Mouse (Mus musculus): ENCODE results near the gene Skint3. TPM values are rescaled to one million over a fixed set of nuclear protein-coding genes. Genes with fewer than 3 reads are reported as not detected.
"Not testable (repeated sequence)": the region's sequence is repeated elsewhere in the genome, so short reads cannot be mapped to it uniquely, and the experiment has no call there.

Skint3 gene
- not detected for total RNA-seq (2021)

DNA sequence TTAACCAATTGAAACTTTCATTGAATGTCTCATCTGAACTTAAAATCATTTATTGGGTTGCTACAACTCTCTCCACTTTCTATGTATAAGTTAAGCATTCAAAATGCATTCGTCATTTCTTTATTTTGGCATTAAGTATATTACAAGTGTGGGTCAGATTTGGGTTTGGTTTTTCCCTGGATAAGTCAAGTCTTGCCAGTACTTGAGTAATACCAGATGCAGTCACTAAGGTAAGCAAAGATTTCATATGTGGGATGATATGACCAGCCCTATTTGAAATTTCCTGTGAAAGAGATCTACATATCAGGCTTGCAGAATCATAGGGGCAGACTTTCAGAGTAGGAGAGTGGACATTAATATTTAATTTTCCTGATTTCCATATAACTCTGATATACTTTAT lies at the start of gene Skint3:
Skint3 (plus strand) TSS at position 301 of the 400 bp plus-strand sequence.
- intact Hi-C loops (cut with DNase I) = no loop called here
- DNase-seq (ENCODE audit: low spot score in 2 of 2) = no peak

DNA sequence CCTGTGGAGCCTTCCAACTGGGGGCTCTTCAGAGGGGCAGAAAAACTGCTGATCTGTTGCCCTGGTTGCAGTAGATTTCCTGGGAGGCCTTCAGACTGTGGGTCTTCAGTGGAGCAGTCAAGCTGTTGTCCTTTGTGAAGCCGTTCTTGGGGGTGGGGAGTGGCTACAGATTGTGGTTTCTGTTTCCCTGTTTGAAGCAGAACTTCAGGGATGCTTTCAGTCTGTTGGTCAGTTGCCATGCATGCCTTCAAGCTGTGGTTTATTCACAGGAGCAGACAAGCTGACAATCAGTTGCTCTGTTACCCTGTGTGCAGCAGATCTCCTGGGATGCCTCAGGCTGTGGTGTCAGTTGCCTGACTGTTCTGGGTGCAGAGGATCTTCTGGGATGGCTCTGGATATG lies 11.4 kb downstream of the Skint3 start:
- DNase-seq (ENCODE audit: low spot score in 2 of 2) = no peak
- intact Hi-C loops (cut with DNase I) = no loop called here

DNA sequence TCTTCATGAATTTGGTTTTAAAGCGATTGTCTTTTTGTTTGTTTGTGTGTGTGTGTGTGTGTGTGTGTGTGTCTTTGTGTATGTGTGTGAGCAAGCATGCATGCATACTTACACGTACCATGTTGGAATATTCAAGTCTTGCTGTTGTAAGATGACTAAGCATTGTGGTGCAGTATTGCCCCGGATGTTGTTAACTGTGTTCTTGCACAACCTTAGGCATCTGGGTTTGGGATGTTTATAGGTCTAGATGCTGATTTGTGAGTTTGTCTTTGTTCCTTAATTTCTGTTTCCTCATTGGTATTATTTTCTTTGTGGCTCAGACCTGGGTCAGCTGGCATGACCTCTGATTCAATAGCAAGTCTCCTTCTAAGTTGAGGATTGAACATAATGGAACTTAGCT lies 11.9 kb downstream of the Skint3 start:
- intact Hi-C loops (cut with DNase I) = no loop called here
- no peak for DNase-seq (ENCODE audit: low spot score in 2 of 2)

DNA sequence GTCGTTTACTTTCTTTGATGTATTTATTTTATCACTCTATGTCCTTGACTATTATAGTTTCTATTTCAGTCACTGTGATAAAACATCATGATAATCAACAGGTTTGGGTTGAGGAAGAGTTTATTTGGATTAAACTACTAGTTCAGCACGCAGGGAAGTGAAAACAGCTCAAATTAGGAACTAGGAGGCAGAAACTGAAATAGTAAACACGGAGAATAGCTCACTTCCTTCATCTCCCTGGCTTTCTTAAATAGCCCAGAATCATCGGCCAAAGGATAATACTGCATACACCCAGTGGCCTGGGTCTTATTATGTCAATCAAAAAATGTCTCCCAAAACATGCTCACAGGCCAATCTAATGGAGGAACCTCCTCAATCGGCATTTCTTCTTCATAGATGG lies 24.0 kb downstream of the Skint3 start:
- no peak for DNase-seq (ENCODE audit: low spot score in 2 of 2)
- intact Hi-C loops (cut with DNase I) = no loop called here

DNA sequence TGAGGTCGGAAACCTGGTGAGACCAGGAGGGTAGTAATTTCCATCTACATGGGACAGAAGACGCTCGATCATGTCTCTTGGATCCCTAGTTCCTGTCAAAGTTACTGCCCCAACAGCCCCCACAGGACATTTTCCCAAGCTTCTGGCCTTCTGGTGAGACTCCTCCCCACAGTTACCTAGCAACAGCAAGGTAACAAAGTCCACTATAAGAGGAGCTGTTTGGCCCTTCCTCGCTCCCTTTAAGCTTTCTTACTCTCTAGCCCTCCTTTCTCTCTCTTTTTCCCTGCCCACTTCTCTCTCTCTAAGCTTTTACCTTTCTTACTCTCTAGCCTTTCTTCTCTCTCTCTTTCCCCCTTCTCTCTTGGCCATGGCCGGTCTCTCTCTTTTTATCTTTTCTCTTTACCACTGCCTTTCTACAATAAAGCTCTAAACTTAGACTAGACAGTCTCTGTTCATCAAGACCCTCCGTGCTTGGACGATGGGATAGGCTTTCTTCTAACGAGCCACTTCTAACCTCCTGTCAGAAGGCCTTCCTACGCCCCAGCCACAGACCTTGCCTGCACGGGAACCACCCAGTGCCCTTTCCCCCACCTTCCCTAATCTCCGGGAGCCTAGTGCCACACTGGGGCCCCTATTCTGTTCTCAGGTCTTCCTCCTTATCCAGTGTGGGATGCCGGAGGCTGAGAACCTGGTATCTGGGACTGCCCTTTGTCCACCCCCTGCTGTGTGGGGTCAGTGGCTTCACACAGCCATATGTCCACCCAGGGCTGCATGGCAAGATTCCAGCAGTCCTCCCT lies 55.3 kb downstream of the Skint3 start:
- DNase-seq (ENCODE audit: low spot score in 2 of 2) = no peak
- intact Hi-C loops (cut with DNase I) = no loop called here

DNA sequence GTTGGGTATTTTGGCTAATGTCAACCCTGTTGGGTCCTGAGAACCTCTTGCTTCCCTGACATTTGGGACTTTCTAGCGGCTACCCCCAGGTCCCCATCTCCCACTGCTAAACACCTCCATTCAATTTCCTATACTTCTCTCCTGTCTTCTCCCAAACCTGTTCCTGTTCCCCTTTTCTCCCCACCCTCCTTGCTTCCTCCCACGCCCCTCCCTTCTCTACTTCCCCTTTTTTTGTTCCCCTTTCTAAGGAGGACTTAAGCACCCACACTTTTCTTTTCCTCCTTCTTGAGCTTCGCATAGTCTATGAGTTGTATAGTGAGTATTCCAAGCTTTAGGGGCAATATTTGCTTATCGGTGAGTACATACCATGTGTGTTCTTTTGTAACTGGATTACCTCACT lies 56.4 kb downstream of the Skint3 start:
- no peak for DNase-seq (ENCODE audit: low spot score in 2 of 2)
- intact Hi-C loops (cut with DNase I) = no loop called here

DNA sequence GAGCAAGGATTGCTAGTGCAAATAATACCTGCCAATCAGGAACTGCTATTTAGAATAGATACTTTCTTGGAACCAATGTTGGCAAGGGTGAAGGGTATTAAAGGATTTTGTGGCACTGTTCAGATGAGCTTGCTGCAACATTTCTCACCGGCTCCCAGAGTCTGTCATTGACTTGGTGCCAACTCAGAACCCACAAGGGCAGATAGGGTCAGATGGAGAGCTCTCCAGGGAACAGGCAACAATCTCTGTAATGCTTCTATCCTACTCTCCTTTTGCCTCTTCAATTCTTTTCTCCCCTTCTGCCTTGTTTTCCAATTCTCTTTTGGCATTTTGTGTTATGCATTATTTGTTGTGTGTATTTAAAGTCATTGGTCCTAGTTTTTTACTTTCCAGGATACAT lies 70.3 kb downstream of the Skint3 start:
- no peak for DNase-seq (ENCODE audit: low spot score in 2 of 2)
- intact Hi-C loops (cut with DNase I) = no loop called here

DNA sequence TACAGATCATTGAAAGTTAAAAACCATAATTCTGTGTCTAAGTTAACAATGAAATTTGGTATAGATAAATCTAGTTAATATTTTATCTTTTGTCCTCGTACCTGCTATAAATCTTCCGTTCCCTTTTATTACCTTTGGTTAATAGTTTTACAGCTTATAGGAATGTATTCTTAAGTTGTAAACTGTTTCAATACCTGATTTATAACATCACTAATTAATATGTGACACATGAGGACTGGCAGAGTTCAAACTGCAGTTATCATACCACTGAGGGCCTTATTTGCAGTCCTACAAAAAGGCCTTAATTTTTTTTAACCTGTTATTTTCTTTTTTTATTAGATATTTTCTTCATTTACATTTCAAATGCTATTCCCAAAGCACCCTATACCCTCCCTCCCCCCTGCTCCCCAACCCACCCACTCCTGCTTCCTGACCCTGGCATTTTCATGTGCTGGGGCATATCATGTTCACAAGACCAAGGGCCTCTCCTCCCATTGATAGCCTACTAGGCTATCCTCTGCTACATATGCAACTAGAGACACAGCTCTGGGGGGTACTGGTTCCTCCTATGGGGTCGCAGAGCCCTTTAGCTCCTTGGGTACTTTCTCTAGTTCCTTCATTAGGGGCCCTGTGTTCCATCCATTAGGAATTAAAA lies 70.9 kb downstream of the Skint3 start:
- no peak for DNase-seq (ENCODE audit: low spot score in 2 of 2)
- intact Hi-C loops (cut with DNase I) = no loop called here

DNA sequence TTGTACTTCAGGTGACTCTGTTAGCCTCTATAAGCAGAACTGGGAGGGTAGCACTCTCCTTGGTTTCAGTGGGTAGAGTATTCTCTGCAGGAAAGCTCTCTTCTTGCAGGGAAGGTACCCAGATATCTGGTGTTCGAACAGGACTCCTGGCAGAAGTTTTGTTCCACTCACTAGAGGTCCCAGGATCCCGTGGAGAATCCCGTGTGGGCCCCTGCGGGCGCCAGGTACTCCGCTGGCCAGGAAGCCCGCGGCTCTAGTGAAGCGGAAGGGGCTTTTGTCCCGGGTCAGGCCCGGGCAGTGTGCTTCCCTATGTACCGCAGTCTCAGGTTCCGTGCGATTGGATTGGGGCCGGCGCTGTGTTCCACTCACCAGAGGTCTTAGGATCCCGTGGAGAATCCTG lies 117.1 kb downstream of the Skint3 start:
- intact Hi-C loops (cut with DNase I) = not testable (repeated sequence)

More for the DNA sequence above, 117.1 kb downstream of the Skint3 start:
- DNase-seq (ENCODE audit: low spot score in 2 of 2) = not testable (repeated sequence)

Other genes with a start within 250 kb of the Skint3 start
- gene Skint1, start 226.0 kb upstream of the Skint3 start, total RNA-seq (2021) = not detected
- gene Skint4, start 160.2 kb upstream of the Skint3 start, total RNA-seq (2021) = not detected
- not detected for gene Skint9, start 201.7 kb downstream of the Skint3 start, total RNA-seq (2021)

All from left cerebral cortex, postnatal 36 days (tissue).